Mouse (Mus musculus) lung, embryonic 14.5 days (tissue): ENCODE data around the gene Apbb2. TPM values are rescaled to one million over a fixed set of nuclear protein-coding genes. Genes with fewer than 3 reads are reported as not detected.

Experiments
- ATAC-seq: fragments of 200-750 bp; cut with Nextera tagmentation; 2 replicates; pipeline ENCODE4 v1.8.0; 2017; ENCODE audit warnings: mild to moderate bottlenecking, moderate TSS enrichment, moderate library complexity; ENCODE audit not compliant: insufficient read depth
- DNase-seq: peaks from one replicate; pipeline ENCODE4 v3.0.0-alpha.2; 2015
- H3K27ac ChIP-seq: fragments of 300-500 bp; sonication (generic); 2 replicates; pipeline ENCODE4 v1.5.1; 2014; ENCODE audit warnings: low read depth, mild to moderate bottlenecking, moderate library complexity
- H3K27me3 ChIP-seq: fragments of 300-500 bp; sonication (generic); 2 replicates; pipeline ENCODE4 v1.6.1; 2014; ENCODE audit warnings: low read length, control low read depth; ENCODE audit not compliant: insufficient read depth
- H3K36me3 ChIP-seq: fragments of 300-500 bp; sonication (generic); 2 replicates; pipeline ENCODE4 v1.6.1; 2014; ENCODE audit warnings: control low read depth; ENCODE audit not compliant: insufficient read depth
- H3K4me1 ChIP-seq: fragments of 300-500 bp; sonication (generic); 2 replicates; pipeline ENCODE4 v1.6.1; 2014; ENCODE audit warnings: antibody characterized with exemption, control low read depth; ENCODE audit not compliant: insufficient read depth
- H3K4me2 ChIP-seq: fragments of 300-500 bp; sonication (generic); 2 replicates; pipeline ENCODE4 v1.6.1; 2014; ENCODE audit warnings: mild to moderate bottlenecking
- H3K4me3 ChIP-seq: fragments of 300-500 bp; sonication (generic); 2 replicates; pipeline ENCODE4 v1.5.1; 2014; ENCODE audit warnings: low read depth, low read length
- H3K9ac ChIP-seq: fragments of 300-500 bp; sonication (generic); 2 replicates; pipeline ENCODE4 v1.6.1; 2014
- H3K9me3 ChIP-seq: fragments of 300-500 bp; sonication (generic); 2 replicates; pipeline ENCODE4 v1.6.1; 2016; ENCODE audit warnings: low read depth, low read length, control low read depth
- CTCF ChIP-seq: IDR thresholded peaks from 2 replicates; pipeline ENCODE4 v1.5.1; 2016; ENCODE audit warnings: antibody characterized with exemption, low read depth
- WGBS: fragments of 180-500 bp; shearing (Covaris S2); extraction: QIAGEN DNeasy Blood & Tissue Kit; methylation state at CpG from one replicate; pipeline ENCODE4 v1.1.7; 2014; 5-methylcytosine and 5-hydroxymethylcytosine counted together
- polyA plus RNA-seq: library from polyadenylated mRNA; unstranded; fragments of >200 nt; fragmentation: Nextera tagmentation; extraction: Ambion mirVana; gene quantifications from 2 replicates; pipeline ENCODE4 v1.2.1, GENCODE M21; 2014

Gene Apbb2
- polyA plus RNA-seq, 1 experiment from 2014 or later = 54.6 TPM

DNA sequence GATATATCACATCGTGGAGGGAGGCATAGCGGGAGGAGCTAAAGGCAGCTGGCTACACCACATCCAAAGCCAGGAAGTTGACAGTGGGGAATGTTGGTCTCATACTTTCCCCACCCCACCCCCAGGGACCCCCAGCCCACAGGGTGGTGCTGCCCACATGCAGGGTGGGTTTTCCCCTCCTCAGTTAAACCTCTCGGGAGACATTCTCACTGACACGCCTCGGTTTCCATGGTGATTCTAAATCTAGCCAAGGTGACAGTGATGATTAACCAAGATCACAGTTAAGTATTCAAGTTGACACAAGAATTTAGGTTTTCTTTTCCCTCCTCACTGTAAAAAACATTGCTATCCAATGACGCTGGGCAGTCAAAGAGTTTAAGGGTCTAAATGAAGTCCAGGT lies 270.2 kb downstream of the Apbb2 start:
- Histone ChIP-seq H3K36me3 (no peaks in the 10 kb centered on the region), H3K4me3 (no peak overlapping the region), H3K9ac (no peak overlapping the region), H3K9me3 (no peaks in the 10 kb centered on the region), H3K27ac (no peak overlapping the region), H3K27me3 (no peaks in the 10 kb centered on the region), H3K4me1 (0 out of 2 replicates have a peak, but pooled peaks cover 3% of the 10 kb centered on the region), H3K4me2 (no peak overlapping the region)
- no peak for TF ChIP-seq CTCF
- WGBS = 56% methylated on average over 6 of the region's 6 CpGs
- ATAC-seq (no peak), DNase-seq (no peak)

DNA sequence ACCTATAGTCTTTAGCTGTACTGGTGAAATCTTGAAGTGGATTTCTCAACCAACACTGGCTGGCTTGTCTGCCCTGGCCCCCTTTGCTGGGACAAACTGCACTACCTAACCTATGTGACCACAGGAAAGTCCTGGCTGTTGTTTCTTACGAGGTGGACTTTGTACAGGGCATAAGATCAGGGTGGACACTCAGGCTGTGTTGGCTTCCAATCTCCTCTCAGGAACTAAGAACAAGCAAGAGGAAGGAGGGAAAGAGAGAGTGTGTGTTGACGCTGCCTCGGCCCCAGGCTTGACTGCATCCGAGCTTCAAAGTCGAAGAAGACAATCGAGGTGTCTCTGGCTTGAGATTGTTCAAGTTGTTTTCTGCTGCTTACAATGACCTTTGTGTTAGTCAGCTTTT lies 271.8 kb downstream of the Apbb2 start:
- Histone ChIP-seq H3K4me3 (no peak overlapping the region), H3K27ac (no peak overlapping the region; the same call in 1 of the 2 replicates), H3K9ac (no peak overlapping the region), H3K36me3 (no peaks in the 10 kb centered on the region), H3K4me2 (no peak overlapping the region), H3K27me3 (no peaks in the 10 kb centered on the region), H3K9me3 (no peaks in the 10 kb centered on the region), H3K4me1 (0 out of 2 replicates have a peak, but pooled peaks cover 3% of the 10 kb centered on the region)
- no peak for ATAC-seq
- TF ChIP-seq CTCF = no peak
- WGBS = 75% methylated on average over 6 of the region's 6 CpGs
- DNase-seq = no peak

DNA sequence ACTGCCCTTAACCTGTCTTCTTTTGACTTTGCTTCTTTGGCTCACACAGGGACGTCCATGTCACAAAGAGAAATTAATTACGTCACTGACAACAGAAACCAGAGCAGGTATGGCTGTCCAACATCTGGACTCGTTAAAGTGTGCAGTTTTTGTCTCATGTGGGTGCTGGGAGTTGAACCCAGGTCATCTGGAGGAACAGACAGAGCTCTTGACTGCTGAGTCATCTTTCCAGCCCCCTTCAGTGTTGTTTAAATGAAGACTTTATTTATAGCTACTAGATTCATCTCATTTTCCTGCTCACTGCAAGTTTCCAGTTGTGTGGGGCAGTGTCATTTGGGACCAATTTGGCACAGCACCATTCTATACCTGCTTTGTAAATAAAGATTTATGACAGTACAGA lies 273.4 kb downstream of the Apbb2 start:
- no peaks in the 10 kb centered on the region for H3K9me3 ChIP-seq
- TF ChIP-seq CTCF = no peak
- DNase-seq = no peak
- ATAC-seq = no peak
- H3K4me1 ChIP-seq = 0 out of 2 replicates have a peak, but pooled peaks cover 3% of the 10 kb centered on the region
- H3K4me3 ChIP-seq = no peak overlapping the region
- no peak overlapping the region for H3K4me2 ChIP-seq
- H3K9ac ChIP-seq = no peak overlapping the region
- no peaks in the 10 kb centered on the region for H3K27me3 ChIP-seq
- H3K36me3 ChIP-seq = no peaks in the 10 kb centered on the region
- H3K27ac ChIP-seq = no peak overlapping the region
- WGBS = 53% methylated on average over 3 of the region's 3 CpGs

DNA sequence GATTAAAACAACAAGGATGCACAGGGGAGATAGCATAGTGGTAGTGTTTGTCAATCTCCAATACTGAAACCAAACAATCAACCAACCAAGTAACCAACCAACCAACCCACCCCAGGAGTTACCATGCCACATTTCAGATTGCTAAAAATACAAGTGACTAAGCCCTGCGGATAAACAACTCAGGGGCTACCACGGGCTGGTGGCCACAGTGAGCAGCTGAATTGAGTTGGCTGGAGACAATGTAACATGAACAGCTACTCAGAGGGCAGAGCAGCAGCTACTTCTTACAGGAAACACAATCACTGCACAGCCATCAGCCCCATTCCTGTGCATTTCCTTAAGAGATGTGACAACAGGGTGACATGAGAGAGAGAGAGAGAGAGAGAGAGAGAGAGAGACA lies 274.4 kb downstream of the Apbb2 start:
- Histone ChIP-seq H3K4me2 (no peak overlapping the region), H3K4me1 (0 out of 2 replicates have a peak, but pooled peaks cover 3% of the 10 kb centered on the region), H3K9me3 (no peaks in the 10 kb centered on the region), H3K9ac (no peak overlapping the region), H3K36me3 (no peaks in the 10 kb centered on the region), H3K27ac (no peak overlapping the region), H3K27me3 (no peaks in the 10 kb centered on the region), H3K4me3 (no peak overlapping the region)
- DNase-seq (no peak), ATAC-seq (no peak)
- WGBS = 65% methylated on average over 2 of the region's 2 CpGs
- TF ChIP-seq CTCF = no peak

DNA sequence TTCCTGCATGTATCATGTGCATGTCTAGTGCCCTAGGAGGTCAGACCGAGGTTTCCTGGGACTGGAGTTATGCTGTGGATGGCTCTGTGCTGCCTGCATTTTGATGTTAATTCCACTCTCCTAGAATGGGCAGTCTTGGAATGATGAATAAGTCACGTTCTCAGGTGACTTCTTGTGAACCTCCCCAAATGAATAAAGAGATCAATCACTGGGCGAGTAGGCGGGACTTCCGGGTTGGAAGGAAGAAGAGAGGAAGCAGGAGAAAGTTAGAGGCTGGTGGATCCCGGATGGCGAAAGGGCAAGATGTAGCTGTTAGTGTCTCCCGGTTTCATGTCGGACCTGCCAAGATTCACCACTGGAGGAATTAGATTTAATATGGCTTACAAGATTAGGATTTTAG lies 276.3 kb downstream of the Apbb2 start:
- no peak for ATAC-seq
- Histone ChIP-seq H3K9ac (no peak overlapping the region), H3K9me3 (no peaks in the 10 kb centered on the region), H3K4me3 (no peak overlapping the region), H3K27me3 (no peaks in the 10 kb centered on the region), H3K4me1 (peaks cover 8% of the 10 kb centered on the region; the same call in 1 of the 2 replicates), H3K36me3 (no peaks in the 10 kb centered on the region), H3K27ac (no peak overlapping the region), H3K4me2 (no peak overlapping the region)
- no peak for DNase-seq
- TF ChIP-seq CTCF = no peak
- WGBS = 67% methylated on average over 9 of the region's 9 CpGs

DNA sequence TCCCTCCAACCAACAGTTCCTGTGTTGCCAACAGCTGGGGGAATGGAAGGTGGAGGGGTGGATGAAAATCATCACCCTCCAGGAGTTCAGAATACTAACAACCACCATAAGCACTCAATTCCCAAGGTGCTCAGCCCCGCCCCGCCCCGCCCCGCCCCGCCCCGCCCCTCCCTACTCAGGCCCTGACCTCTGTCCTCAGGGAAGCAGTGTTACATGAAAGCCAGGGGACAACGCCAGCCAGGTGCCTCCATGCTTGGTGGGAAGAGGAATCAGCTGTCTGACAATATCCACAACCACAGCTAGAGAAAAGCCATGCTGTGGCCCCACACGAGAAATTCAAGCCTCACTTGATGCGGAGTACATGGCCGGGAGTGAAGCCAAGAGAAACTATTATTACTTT lies 276.7 kb downstream of the Apbb2 start:
- no peak for TF ChIP-seq CTCF
- Histone ChIP-seq H3K4me1 (peaks cover 9% of the 10 kb centered on the region; the same call in 1 of the 2 replicates), H3K9ac (no peak overlapping the region), H3K27me3 (no peaks in the 10 kb centered on the region), H3K9me3 (no peaks in the 10 kb centered on the region), H3K36me3 (no peaks in the 10 kb centered on the region), H3K4me2 (no peak overlapping the region), H3K4me3 (no peak overlapping the region), H3K27ac (no peak overlapping the region)
- DNase-seq (no peak), ATAC-seq (no peak)
- WGBS = 43% methylated on average over 10 of the region's 10 CpGs

DNA sequence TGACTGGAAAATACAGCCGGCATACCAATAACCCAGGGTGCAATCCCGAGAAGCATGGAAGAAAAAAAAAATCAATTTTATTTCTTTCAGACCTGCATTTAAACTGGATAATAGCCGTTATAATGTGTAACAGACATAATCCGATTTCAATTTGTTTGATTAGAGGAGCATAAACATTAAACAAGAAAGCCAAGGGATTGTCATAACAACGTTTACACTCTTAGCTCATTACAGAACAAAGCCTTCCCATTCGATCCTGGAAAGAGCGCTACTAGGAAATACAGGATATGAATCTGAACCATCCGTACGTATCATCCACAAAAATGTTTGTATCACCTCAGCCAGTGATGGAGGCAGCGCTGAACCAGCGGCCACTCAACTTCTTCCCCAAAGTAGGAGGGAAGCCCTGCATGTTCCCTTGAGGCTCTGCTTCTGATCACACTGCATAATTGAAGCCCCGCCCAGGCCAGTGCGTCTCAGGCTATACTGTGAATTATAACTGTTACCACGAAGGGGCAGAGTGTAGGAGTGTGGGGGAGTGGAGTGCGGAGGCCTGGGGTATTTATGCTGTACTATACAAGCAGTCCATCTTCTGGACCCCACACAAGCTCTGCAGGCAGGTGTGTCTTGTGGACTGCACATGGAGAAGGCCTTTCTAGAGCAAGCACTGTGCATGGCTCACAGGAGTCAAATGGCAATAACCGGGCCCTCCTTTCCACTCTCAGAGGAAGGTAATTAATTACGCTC lies 278.1 kb downstream of the Apbb2 start:
- WGBS = 71% methylated on average over 17 of the region's 17 CpGs
- ATAC-seq (no peak), DNase-seq (no peak)
- no peak overlapping the region for H3K27ac ChIP-seq
- no peak overlapping the region for H3K4me2 ChIP-seq
- no peaks in the 10 kb centered on the region for H3K36me3 ChIP-seq
- H3K27me3 ChIP-seq = no peaks in the 10 kb centered on the region
- no peaks in the 10 kb centered on the region for H3K9me3 ChIP-seq
- H3K4me1 ChIP-seq = peaks cover 9% of the 10 kb centered on the region; the same call in 1 of the 2 replicates
- H3K4me3 ChIP-seq = no peak overlapping the region
- H3K9ac ChIP-seq = no peak overlapping the region
- no peak for TF ChIP-seq CTCF
